Mouse (Mus musculus) G1E (cell line): ENCODE data around the gene Atp5j2.

Experiments
- CTCF ChIP-seq: IDR thresholded peaks from 2 replicates; pipeline ENCODE4 v1.5.1; 2012; ENCODE audit warnings: low read depth, low read length, inconsistent platforms, mixed read lengths
- GATA1 ChIP-seq: IDR thresholded peaks from 2 replicates; pipeline ENCODE4 v1.6.1; 2012; ENCODE audit warnings: borderline replicate concordance, low read length, inconsistent platforms, mixed read lengths
- GATA2 ChIP-seq: IDR thresholded peaks from 2 replicates; pipeline ENCODE4 v1.6.1; 2012; ENCODE audit warnings: low read depth, low read length, inconsistent platforms, borderline replicate concordance
- POLR2AphosphoS5 ChIP-seq: IDR thresholded peaks from 2 replicates; pipeline ENCODE4 v1.6.1; 2012; ENCODE audit warnings: low read depth, low read length, inconsistent platforms; ENCODE audit not compliant: insufficient replicate concordance
- TAL1 ChIP-seq: conservative IDR thresholded peaks from 2 replicates; pipeline ENCODE4 v1.6.1; 2012; ENCODE audit warnings: low read depth, low read length, inconsistent platforms, mixed read lengths

DNA sequence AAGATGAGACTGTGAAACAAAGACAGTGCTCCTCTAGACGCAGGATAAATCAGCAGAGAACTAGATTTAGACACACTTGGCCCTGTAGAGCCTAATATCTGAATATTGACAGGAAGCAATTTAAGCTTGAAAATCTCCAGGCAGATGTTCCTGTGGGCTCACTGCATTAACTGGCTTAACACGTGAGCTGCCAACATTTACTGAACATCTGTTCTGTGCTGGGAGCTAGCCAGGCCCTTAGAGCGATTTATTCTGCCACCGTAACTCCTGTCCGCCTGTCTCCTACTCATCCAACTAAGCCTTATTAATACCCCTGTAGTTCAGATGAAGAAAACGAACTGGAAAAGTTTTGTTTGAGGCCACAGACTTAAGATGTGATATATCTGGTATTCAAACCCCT is 53.0 kb downstream of the Atp5j2 start:
- TF ChIP-seq CTCF: no peak
- no peak for TF ChIP-seq TAL1
- no peak for TF ChIP-seq GATA1
- no peak for TF ChIP-seq GATA2
- TF ChIP-seq POLR2AphosphoS5: no peak
